20 mouse cellular contexts compared by ENCODE assay signal in genomic region chr8:8233156-8233555, GRCm38 (mm10).
"Had no signal": no experiment of that assay in that cellular context is flagged by ENCODE, and none has a peak within 500 bp of the region (broad histone marks: within the 10 kb centered on the region; RNA-seq: fewer than 3 reads in every experiment).

No protein-coding gene starts in this region.

- H3K36me3 ChIP-seq: limb, embryonic 12.5 days; limb, embryonic 15.5 days; midbrain, embryonic 12.5 days; neural tube, embryonic 13.5 days had no signal

- H3K27me3 ChIP-seq: limb, embryonic 12.5 days; limb, embryonic 15.5 days; neural tube, embryonic 13.5 days had no signal

- H3K4me1 ChIP-seq: limb, embryonic 12.5 days; limb, embryonic 15.5 days had no signal

- DNase-seq: kidney, adult 18-20 months; kidney, adult 9 months; kidney, postnatal 14 days; kidney, postnatal 4 days; liver, postnatal 0 days; lung, embryonic 14.5 days; retina, postnatal 1 day; thymus, adult 2 months; thymus, postnatal 14 days had no signal

- H3K9ac ChIP-seq: limb, embryonic 12.5 days; limb, embryonic 15.5 days; liver, embryonic 14.5 days; liver, postnatal 0 days; lung, embryonic 14.5 days; midbrain, embryonic 12.5 days; neural tube, embryonic 13.5 days had no signal

- H3K27ac ChIP-seq: limb, embryonic 12.5 days; limb, embryonic 15.5 days; liver, embryonic 14.5 days; macrophage; midbrain, embryonic 12.5 days; neural tube, embryonic 13.5 days had no signal

- H3K4me2 ChIP-seq: limb, embryonic 12.5 days; limb, embryonic 15.5 days; liver, embryonic 11.5 days; lung, embryonic 14.5 days; midbrain, embryonic 12.5 days; neural tube, embryonic 13.5 days had no signal

- H3K4me3 ChIP-seq: limb, embryonic 12.5 days; limb, embryonic 15.5 days; midbrain, embryonic 12.5 days; myocyte; neural tube, embryonic 13.5 days had no signal

- ATAC-seq: intestine, embryonic 16.5 days; liver, postnatal 0 days; lung, postnatal 0 days; midbrain, embryonic 16.5 days had no signal

- H3K9me3 ChIP-seq: limb, embryonic 12.5 days; limb, embryonic 15.5 days; midbrain, embryonic 12.5 days; neural tube, embryonic 13.5 days had no signal
